22 mouse cellular contexts compared by ENCODE assay signal in the genomic region with DNA sequence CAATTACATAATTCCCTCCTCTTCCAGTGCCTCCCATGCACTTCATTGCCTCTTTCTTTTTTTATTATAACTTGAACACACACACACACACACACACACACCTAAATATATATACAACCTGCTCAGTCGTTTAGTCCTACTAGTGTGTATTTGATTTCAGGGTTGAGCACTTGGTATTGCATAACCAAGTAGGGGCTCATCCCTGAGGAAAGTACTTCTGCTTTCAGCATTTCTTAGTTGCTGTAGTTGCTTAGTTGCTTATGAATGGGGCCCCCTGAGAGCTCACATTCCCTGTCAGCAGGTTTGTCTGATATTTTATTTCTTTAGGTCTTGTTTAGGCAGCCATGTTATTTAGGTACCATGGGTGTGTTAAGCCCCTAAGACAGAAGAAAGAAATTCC.
"Had no signal": no experiment of that assay in that cellular context is flagged by ENCODE, and none has a peak within 500 bp of the region (broad histone marks: within the 10 kb centered on the region; RNA-seq: fewer than 3 reads in every experiment).

No protein-coding gene starts in this region.

- H3K4me2 ChIP-seq: liver, embryonic 15.5 days; lung, embryonic 15.5 days; midbrain, embryonic 12.5 days; neural tube, embryonic 13.5 days; neural tube, embryonic 15.5 days had no signal

- H3K4me3 ChIP-seq: liver, embryonic 15.5 days; lung, embryonic 15.5 days; midbrain, embryonic 10.5 days; midbrain, embryonic 12.5 days; myocyte; neural tube, embryonic 13.5 days; neural tube, embryonic 15.5 days had no signal

- H3K9ac ChIP-seq: liver, embryonic 15.5 days; liver, postnatal 0 days; lung, embryonic 15.5 days; midbrain, embryonic 12.5 days; neural tube, embryonic 13.5 days; neural tube, embryonic 15.5 days had no signal

- DNase-seq: liver, postnatal 0 days; lung, adult 2 months; lung, postnatal 14 days; lung, postnatal 36 days; midbrain, embryonic 14.5 days; retina, postnatal 1 day; right cerebral cortex, adult 18-20 months; right cerebral cortex, postnatal 25 days; right cerebral cortex, postnatal 4 days; spleen, adult 18-20 months; thymus, adult 18-20 months; thymus, postnatal 25 days; thymus, postnatal 4 days had no signal

- H3K36me3 ChIP-seq: liver, embryonic 15.5 days; lung, embryonic 15.5 days; midbrain, embryonic 10.5 days; midbrain, embryonic 12.5 days; neural tube, embryonic 13.5 days; neural tube, embryonic 15.5 days had no signal

- H3K27ac ChIP-seq: liver, embryonic 15.5 days; lung, embryonic 15.5 days; midbrain, embryonic 10.5 days; midbrain, embryonic 12.5 days; neural tube, embryonic 13.5 days; neural tube, embryonic 15.5 days had no signal

- H3K4me1 ChIP-seq: liver, embryonic 15.5 days; midbrain, embryonic 10.5 days; midbrain, embryonic 12.5 days; neural tube, embryonic 13.5 days; neural tube, embryonic 15.5 days had no signal

- H3K27me3 ChIP-seq: liver, embryonic 15.5 days; lung, embryonic 15.5 days; midbrain, embryonic 12.5 days; neural tube, embryonic 13.5 days; neural tube, embryonic 15.5 days had no signal

- H3K9me3 ChIP-seq: liver, embryonic 15.5 days; lung, embryonic 15.5 days; midbrain, embryonic 10.5 days; midbrain, embryonic 12.5 days; neural tube, embryonic 13.5 days; neural tube, embryonic 15.5 days had no signal

- ATAC-seq: liver, postnatal 0 days; lung, postnatal 0 days; midbrain, embryonic 16.5 days had no signal
